Mouse (Mus musculus) heart, embryonic 16.5 days (tissue): ENCODE data around the gene Hist1h3b. TPM values are rescaled to one million over a fixed set of nuclear protein-coding genes. Genes with fewer than 3 reads are reported as not detected.
A peak's percentile ranks its signal among the peaks of the same experiment; 100 is the strongest.
"Not testable (repeated sequence)": the region's sequence is repeated elsewhere in the genome, so short reads cannot be mapped to it uniquely, and the experiment has no call there.

Experiments
- ATAC-seq: fragments of 200-750 bp; cut with Nextera tagmentation; replicated peaks from 2 replicates; pipeline ENCODE4 v1.8.0; 2017; ENCODE audit warnings: moderate number of reproducible peaks; ENCODE audit not compliant: insufficient read depth, low FRiP score; ENCODE audit errors: extremely low read depth
- H3K27ac ChIP-seq: fragments of 300-500 bp; sonication (generic); 2 replicates; pipeline ENCODE4 v1.5.1; 2014; ENCODE audit warnings: mild to moderate bottlenecking, low read length, control low read depth, moderate library complexity
- H3K27me3 ChIP-seq: fragments of 300-500 bp; sonication (generic); 2 replicates; pipeline ENCODE4 v1.6.1; 2014; ENCODE audit warnings: low read length, mixed read lengths; ENCODE audit not compliant: control insufficient read depth, insufficient read depth
- H3K36me3 ChIP-seq: fragments of 300-500 bp; sonication (generic); 2 replicates; pipeline ENCODE4 v1.6.1; 2014; ENCODE audit not compliant: control insufficient read depth, insufficient read depth
- H3K4me1 ChIP-seq: fragments of 300-500 bp; sonication (generic); 2 replicates; pipeline ENCODE4 v1.6.1; 2014; ENCODE audit warnings: low read length, mixed read lengths; ENCODE audit not compliant: control insufficient read depth, insufficient read depth
- H3K4me2 ChIP-seq: fragments of 300-500 bp; sonication (generic); 2 replicates; pipeline ENCODE4 v1.6.1; 2014; ENCODE audit warnings: low read depth, mild to moderate bottlenecking, control low read depth, low read length
- H3K4me3 ChIP-seq: fragments of 300-500 bp; sonication (generic); 2 replicates; pipeline ENCODE4 v1.5.1; 2014; ENCODE audit warnings: mild to moderate bottlenecking, control low read depth, low read length
- H3K9ac ChIP-seq: fragments of 300-500 bp; sonication (generic); 2 replicates; pipeline ENCODE4 v1.6.1; 2014; ENCODE audit warnings: low read length, control low read depth
- H3K9me3 ChIP-seq: fragments of 300-500 bp; sonication (generic); replicated peaks from 2 replicates; pipeline ENCODE4 v1.6.1; 2016; ENCODE audit warnings: low read length; ENCODE audit not compliant: control insufficient read depth
- WGBS: fragments of 180-500 bp; shearing (Covaris S2); extraction: QIAGEN DNeasy Blood & Tissue Kit; methylation state at CpG from one replicate; pipeline ENCODE4 v1.1.7; 2014; 5-methylcytosine and 5-hydroxymethylcytosine counted together
- polyA plus RNA-seq: library from polyadenylated mRNA; unstranded; fragments of >200 nt; fragmentation: Nextera tagmentation; extraction: Ambion mirVana; gene quantifications from 2 replicates; pipeline ENCODE4 v1.2.1, GENCODE M21; 2015

Hist1h3b gene
- polyA plus RNA-seq, 1 experiment from 2014 or later, result 3.2 TPM

GRCm38 (mm10) chr13:23742007-23742406 is 10.1 kb upstream of the Hist1h3b start:
- Histone ChIP-seq H3K27me3 (no peaks in the 10 kb centered on the region), H3K4me2 (no peak overlapping the region), H3K4me1 (peaks cover 18% of the 10 kb centered on the region), H3K4me3 (no peak overlapping the region), H3K36me3 (no peaks in the 10 kb centered on the region), H3K9me3 (no peaks in the 10 kb centered on the region), H3K27ac (peak overlapping the region; percentile 42; the same call in 1 of the 2 replicates), H3K9ac (no peak overlapping the region)
- ATAC-seq, result no peak

GRCm38 (mm10) chr13:23743215-23743614 is 8.9 kb upstream of the Hist1h3b start:
- H3K4me3 ChIP-seq, result no peak overlapping the region
- H3K27ac ChIP-seq, result no peak overlapping the region
- H3K4me1 ChIP-seq, result peaks cover 25% of the 10 kb centered on the region
- WGBS, result 85% methylated on average over 5 of the region's 5 CpGs
- no peaks in the 10 kb centered on the region for H3K9me3 ChIP-seq
- ATAC-seq, result no peak
- no peak overlapping the region for H3K4me2 ChIP-seq
- H3K9ac ChIP-seq, result no peak overlapping the region
- no peaks in the 10 kb centered on the region for H3K36me3 ChIP-seq
- H3K27me3 ChIP-seq, result no peaks in the 10 kb centered on the region

GRCm38 (mm10) chr13:23743963-23744362 is 8.1 kb upstream of the Hist1h3b start:
- 40% methylated on average over 4 of the region's 4 CpGs for WGBS
- Histone ChIP-seq H3K27ac (peak overlapping the region; percentile 59), H3K4me2 (peak overlapping the region; percentile 77; the same call in 1 of the 2 replicates), H3K4me3 (peak overlapping the region; percentile 56), H3K27me3 (no peaks in the 10 kb centered on the region), H3K36me3 (no peaks in the 10 kb centered on the region), H3K9ac (no peak overlapping the region), H3K9me3 (no peaks in the 10 kb centered on the region), H3K4me1 (peaks cover 27% of the 10 kb centered on the region)
- ATAC-seq, result no peak

GRCm38 (mm10) chr13:23744421-23745380 is 7.4 kb upstream of the Hist1h3b start:
- H3K9ac ChIP-seq, result peak overlapping the region; percentile 72
- no peaks in the 10 kb centered on the region for H3K36me3 ChIP-seq
- peak overlapping the region; percentile 77 for H3K4me2 ChIP-seq
- no peaks in the 10 kb centered on the region for H3K9me3 ChIP-seq
- 4% methylated on average over 19 of the region's 36 CpGs for WGBS
- H3K4me3 ChIP-seq, result peak overlapping the region; percentile 56
- no peak for ATAC-seq
- peak overlapping the region; percentile 67 for H3K27ac ChIP-seq
- H3K27me3 ChIP-seq, result no peaks in the 10 kb centered on the region
- H3K4me1 ChIP-seq, result peaks cover 27% of the 10 kb centered on the region

- Histone ChIP-seq H3K4me1 (peaks cover 23% of the 10 kb centered on the region), H3K27me3 (no peaks in the 10 kb centered on the region), H3K4me3 (peak within 1 kb of the TSS; percentile 56), H3K4me2 (peak within 1 kb of the TSS; percentile 77), H3K27ac (peak within 1 kb of the TSS; percentile 99), H3K9me3 (no peaks in the 10 kb centered on the region), H3K9ac (peak within 1 kb of the TSS; percentile 77), H3K36me3 (no peaks in the 10 kb centered on the region)
- WGBS, result under 1% methylated on average over 28 of the region's 28 CpGs
- ATAC-seq, result peak; percentile 52
These were observed 6.5 kb upstream of the Hist1h3b start, which contains the start of gene Hist1h3c for GRCm38 (mm10) chr13:23745381-23746161. TSS of gene Hist1h3c (minus strand) at chr13:23745602.

- peaks cover 19% of the 10 kb centered on the region for H3K4me1 ChIP-seq
- whole genome bisulfite sequencing, result 1% methylated on average over 36 of the region's 58 CpGs
- H3K27me3 ChIP-seq, H3K36me3 ChIP-seq, H3K9me3 ChIP-seq: not testable (repeated sequence)
- peak within 1 kb of the TSS; percentile 99 for H3K27ac ChIP-seq
- peak; percentile 91 for ATAC-seq
- H3K4me3 ChIP-seq, result peak within 1 kb of the TSS; percentile 56
- peak within 1 kb of the TSS; percentile 77 for H3K9ac ChIP-seq
- peak within 1 kb of the TSS; percentile 77 for H3K4me2 ChIP-seq
These were observed 5.6 kb upstream of the Hist1h3b start, which contains the start of gene Hist1h2bb for GRCm38 (mm10) chr13:23746201-23747080. TSS of gene Hist1h2bb (plus strand) at chr13:23746734.

GRCm38 (mm10) chr13:23747081-23747891 is 4.8 kb upstream of the Hist1h3b start:
- no peaks in the 10 kb centered on the region for H3K27me3 ChIP-seq
- no peaks in the 10 kb centered on the region for H3K9me3 ChIP-seq
- H3K36me3 ChIP-seq, result no peaks in the 10 kb centered on the region
- peak overlapping the region; percentile 71 for H3K9ac ChIP-seq
- H3K4me1 ChIP-seq, result peaks cover 14% of the 10 kb centered on the region
- peak overlapping the region; percentile 99 for H3K27ac ChIP-seq
- H3K4me2 ChIP-seq, result peak overlapping the region; percentile 77
- peak; percentile 8; the same call in 1 of the 2 replicates for ATAC-seq
- H3K4me3 ChIP-seq, result peak overlapping the region; percentile 56
- WGBS, result 8% methylated on average over 10 of the region's 13 CpGs

DNA sequence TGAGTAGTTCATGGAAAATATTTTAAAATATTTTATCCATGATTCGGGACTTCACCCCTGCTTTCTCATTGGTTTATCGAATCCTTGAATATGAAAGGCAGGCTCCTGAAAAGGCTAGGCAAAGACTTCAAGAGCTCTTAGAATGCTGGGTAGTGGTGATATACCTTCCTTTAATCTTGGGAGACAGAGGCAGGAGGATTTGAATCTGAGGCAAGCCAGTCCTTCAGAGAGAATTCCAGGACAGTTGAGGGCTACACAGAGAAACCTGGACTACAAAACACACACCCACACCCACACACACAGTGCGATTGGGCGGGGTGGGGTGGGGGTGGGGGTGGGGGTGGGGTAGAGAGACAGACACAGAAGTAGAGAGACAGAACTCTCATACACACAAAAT is 4.2 kb upstream of the Hist1h3b start:
- H3K4me2 ChIP-seq, result peak overlapping the region; percentile 77
- peak overlapping the region; percentile 71 for H3K9ac ChIP-seq
- H3K4me3 ChIP-seq, result no peak overlapping the region
- no peaks in the 10 kb centered on the region for H3K9me3 ChIP-seq
- peaks cover 14% of the 10 kb centered on the region for H3K4me1 ChIP-seq
- WGBS, result 16% methylated on average over 4 of the region's 4 CpGs
- H3K36me3 ChIP-seq, result no peaks in the 10 kb centered on the region
- no peaks in the 10 kb centered on the region for H3K27me3 ChIP-seq
- ATAC-seq, result no peak
- peak overlapping the region; percentile 99 for H3K27ac ChIP-seq
